Mouse (Mus musculus) common myeloid progenitor, adult 5-6 weeks (primary cell): ENCODE measurements at regions not wholly inside any gene's neighbourhood (a gene's known extent, or its start where the extent isn't known, plus 50 kb on each side); places are given as distances from the start of the nearest gene placed in this dataset.

Source experiments
- ATAC-seq: replicated peaks from 2 replicates; pipeline ENCODE4 v1.8.0; 2016; ENCODE audit warnings: low read depth, mild to moderate bottlenecking, moderate TSS enrichment, inconsistent platforms; ENCODE audit not compliant: poor library complexity, severe bottlenecking

DNA sequence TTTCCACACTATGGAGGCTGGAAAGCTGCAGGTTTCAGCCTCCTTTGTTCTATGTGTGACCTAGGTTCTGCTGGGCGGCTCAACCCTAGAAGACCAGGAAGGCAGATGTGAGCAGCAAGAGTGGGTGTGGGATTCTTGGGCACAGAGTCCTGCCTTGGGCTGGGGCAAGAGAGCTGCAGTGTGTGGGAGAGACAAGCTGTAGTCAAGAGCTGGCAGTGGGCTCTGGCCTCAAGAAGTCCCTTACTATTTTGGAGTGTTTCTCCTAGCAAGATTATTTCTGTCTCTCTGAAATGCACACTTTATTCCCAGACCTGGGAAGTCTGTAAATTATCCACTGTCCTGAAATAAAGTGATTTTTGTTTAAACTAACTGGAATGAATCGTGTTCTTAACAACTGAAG, 211.5 kb downstream of the Nedd1 start:
- ATAC-seq: no peak

DNA sequence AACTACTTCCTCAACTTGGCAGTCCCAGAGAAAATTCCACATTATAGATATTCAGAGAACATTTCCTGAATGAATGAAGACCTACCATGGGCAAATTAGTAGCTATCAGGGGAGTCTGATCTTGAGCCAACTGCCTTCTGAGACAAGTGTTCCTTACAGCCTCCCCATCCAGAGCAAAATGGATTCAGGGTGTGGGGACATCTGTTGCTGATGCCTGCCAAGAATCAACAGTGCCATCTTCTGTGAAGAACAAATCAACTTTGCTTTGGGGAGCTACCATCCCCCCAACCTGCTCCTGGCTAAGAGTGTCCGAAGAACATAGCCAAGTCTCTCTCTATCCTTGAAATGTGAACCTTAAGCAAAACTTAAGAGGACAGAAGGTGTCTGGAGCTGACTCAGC, 217.9 kb downstream of the Nedd1 start:
- no peak for ATAC-seq

GRCm38 (mm10) chr10:92483592-92483991, 238.6 kb downstream of the Nedd1 start:
- no peak for ATAC-seq

GRCm38 (mm10) chr10:92473282-92473681, 248.9 kb downstream of the Nedd1 start:
- ATAC-seq: no peak

- no peak for ATAC-seq
Observed at GRCm38 (mm10) chr10:92471111-92471510, 251.1 kb downstream of the Nedd1 start.

- ATAC-seq: no peak
Observed at GRCm38 (mm10) chr10:92455195-92455594, 267.0 kb downstream of the Nedd1 start.

GRCm38 (mm10) chr10:92453550-92453949, 268.7 kb downstream of the Nedd1 start:
- no peak for ATAC-seq

DNA sequence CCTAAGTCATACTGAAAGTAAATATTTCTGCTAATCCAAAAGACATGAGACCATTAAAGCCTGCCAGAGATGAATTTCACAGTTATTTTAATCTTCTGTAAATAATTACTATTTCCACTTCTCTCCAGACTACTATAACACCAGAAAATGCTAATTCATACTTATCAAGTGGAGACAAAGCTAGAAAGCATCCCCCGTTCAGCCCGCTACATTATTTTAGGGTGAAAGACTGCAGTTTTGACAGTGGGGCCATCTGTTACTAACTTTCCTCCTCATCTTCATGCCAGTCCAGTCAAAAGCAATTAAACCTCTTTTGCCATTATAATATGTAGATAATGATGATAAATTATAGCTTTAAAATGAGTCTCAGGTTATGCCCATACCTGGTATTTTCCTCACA, 276.3 kb downstream of the Nedd1 start:
- no peak for ATAC-seq

- no peak for ATAC-seq
Observed at GRCm38 (mm10) chr10:92438621-92439394, 283.4 kb downstream of the Nedd1 start.

DNA sequence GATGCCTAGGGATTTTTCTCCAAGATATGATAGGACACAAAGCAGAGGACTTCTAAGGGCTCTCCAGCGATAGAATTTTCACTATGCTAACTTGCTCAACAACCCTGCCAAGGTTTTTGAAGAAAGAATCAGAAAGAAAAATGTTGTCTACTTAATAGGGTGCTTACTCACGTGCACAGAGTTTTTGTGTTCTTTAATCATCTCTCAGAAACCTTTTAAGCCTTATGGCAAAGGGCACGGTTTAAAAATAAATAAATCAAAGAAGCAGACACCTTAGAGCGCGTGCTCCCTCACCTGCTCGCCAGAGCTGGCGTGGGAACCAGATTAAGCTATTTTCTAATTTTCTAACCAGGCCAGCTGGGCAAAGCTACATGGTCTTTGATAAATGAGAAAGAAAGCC, 293.0 kb downstream of the Nedd1 start:
- no peak for ATAC-seq

DNA sequence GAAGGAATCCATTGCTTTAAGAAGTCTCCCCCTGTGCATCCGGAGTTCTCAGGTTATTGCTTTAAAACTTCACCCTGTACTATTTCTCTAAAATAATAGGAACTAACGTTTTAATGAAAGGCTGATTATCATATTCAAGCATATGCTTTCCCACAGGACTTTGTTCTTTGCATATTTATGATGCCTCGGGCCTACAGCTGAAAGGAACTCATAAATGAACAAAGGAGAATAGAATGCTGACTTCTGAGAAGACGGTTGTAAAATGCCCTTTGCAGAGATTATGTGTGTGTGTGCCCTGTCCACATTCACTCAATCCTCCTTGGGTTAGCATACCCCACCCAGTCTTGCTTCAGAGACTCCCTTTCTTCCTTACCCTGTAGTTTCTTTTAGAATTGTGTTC, 294.2 kb downstream of the Nedd1 start:
- ATAC-seq: no peak

DNA sequence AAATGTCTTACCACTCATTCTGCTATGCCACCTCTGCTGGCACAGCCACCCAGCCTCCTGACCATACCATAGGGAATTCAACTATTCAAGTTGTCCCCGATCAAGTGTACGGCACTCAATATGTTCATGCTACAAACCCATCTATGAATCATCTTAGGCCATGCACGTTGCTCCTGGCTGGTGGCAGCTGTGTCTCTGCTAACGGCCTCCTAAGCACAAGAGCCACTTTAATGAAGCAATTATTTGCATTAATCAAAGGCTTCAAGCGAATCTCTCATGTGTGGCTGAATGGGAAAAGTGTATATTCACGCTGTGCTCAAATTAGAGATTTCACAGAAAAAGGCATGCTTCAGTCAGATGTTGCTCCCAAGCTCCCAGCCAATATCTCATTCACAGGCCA, 295.8 kb downstream of the Nedd1 start:
- ATAC-seq: no peak

DNA sequence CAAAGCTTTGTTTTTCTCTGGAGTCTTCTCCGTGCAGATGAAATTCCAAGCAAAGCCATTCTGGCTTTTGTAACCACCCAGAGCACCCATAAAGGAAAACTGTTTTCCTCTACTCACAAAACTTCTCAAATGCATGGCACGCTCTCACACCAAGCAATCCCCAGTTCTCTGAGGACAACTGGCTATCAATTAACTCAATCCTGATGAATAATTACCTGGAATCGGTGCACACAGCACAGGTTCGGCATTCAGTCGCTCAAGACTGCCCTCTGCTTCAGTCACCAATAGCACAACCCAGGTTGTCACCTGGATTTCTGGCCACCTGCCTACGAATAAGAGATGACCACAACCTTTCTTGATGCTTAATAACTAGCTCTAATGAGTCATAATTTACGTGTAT, 309.5 kb downstream of the Nedd1 start:
- ATAC-seq: no peak

GRCm38 (mm10) chr10:92410813-92411325, 311.4 kb downstream of the Nedd1 start:
- no peak for ATAC-seq

- ATAC-seq: no peak
Observed at GRCm38 (mm10) chr10:92404697-92405293, 317.4 kb downstream of the Nedd1 start.

- ATAC-seq: no peak
Observed at GRCm38 (mm10) chr10:92400587-92401090, 321.6 kb downstream of the Nedd1 start.

- no peak for ATAC-seq
Observed at GRCm38 (mm10) chr10:92389176-92389732, 333.0 kb downstream of the Nedd1 start.

GRCm38 (mm10) chr10:92367126-92367525, 355.1 kb downstream of the Nedd1 start:
- no peak for ATAC-seq

GRCm38 (mm10) chr10:92356738-92357137, 365.5 kb downstream of the Nedd1 start:
- ATAC-seq: no peak

- no peak for ATAC-seq
Observed at GRCm38 (mm10) chr10:92349043-92349442, 373.2 kb downstream of the Nedd1 start.

GRCm38 (mm10) chr10:92347960-92348675, 374.1 kb downstream of the Nedd1 start:
- no peak for ATAC-seq
